Mouse (Mus musculus): ENCODE data around the gene Gpatch8. TPM values are rescaled to one million over a fixed set of nuclear protein-coding genes. Genes with fewer than 3 reads are reported as not detected.
"Not testable (repeated sequence)": the region's sequence is repeated elsewhere in the genome, so short reads cannot be mapped to it uniquely, and the experiment has no call there.

Gpatch8 gene
- polyA plus RNA-seq, 1 experiment: 5.7 TPM

- TF ChIP-seq FLI1 (IDR thresholded peaks at IDR 0.05; ENCODE audit: low read length): no peak
- no peak for TF ChIP-seq GATA1 (IDR thresholded peaks at IDR 0.05; ENCODE audit: borderline replicate concordance, low read length)
- H3K9me3 ChIP-seq: no peaks in the 10 kb centered on the region
These were observed 503 bp upstream of the Gpatch8 start for GRCm38 (mm10) chr11:102556716-102557074.

GRCm38 (mm10) chr11:102555400-102556030 lies 677 bp downstream of the Gpatch8 start:
- H3K9me3 ChIP-seq: no peaks in the 10 kb centered on the region
- peak overlapping the region; percentile 94 for H3K4me3 ChIP-seq (replicated peaks)
- no peaks in the 10 kb centered on the region for H3K27me3 ChIP-seq (replicated peaks)
- peaks cover 15% of the 10 kb centered on the region for H3K36me3 ChIP-seq (replicated peaks; ENCODE audit: low read length)
- TF ChIP-seq GATA1 (IDR thresholded peaks at IDR 0.05; ENCODE audit: borderline replicate concordance, low read length) (no peak), FLI1 (IDR thresholded peaks at IDR 0.05; ENCODE audit: low read length) (no peak)
- H3K4me1 ChIP-seq: peaks cover 47% of the 10 kb centered on the region

More at GRCm38 (mm10) chr11:102556716-102557074, 503 bp upstream of the Gpatch8 start:
- H3K36me3 ChIP-seq (replicated peaks; ENCODE audit: low read length): peaks cover 8% of the 10 kb centered on the region
- peak overlapping the region; percentile 94 for H3K4me3 ChIP-seq (replicated peaks)
- peaks cover 3% of the 10 kb centered on the region for H3K27me3 ChIP-seq (replicated peaks)
- peaks cover 40% of the 10 kb centered on the region for H3K4me1 ChIP-seq

GRCm38 (mm10) chr11:102552051-102552450 lies 4.1 kb downstream of the Gpatch8 start:
- peaks cover 32% of the 10 kb centered on the region for H3K4me1 ChIP-seq
- peaks cover 33% of the 10 kb centered on the region for H3K36me3 ChIP-seq (replicated peaks; ENCODE audit: low read length)
- TF ChIP-seq GATA1 (IDR thresholded peaks at IDR 0.05; ENCODE audit: borderline replicate concordance, low read length): no peak
- TF ChIP-seq FLI1 (IDR thresholded peaks at IDR 0.05; ENCODE audit: low read length): no peak
- H3K9me3 ChIP-seq: no peaks in the 10 kb centered on the region
- no peak overlapping the region for H3K4me3 ChIP-seq (replicated peaks)
- no peaks in the 10 kb centered on the region for H3K27me3 ChIP-seq (replicated peaks)

- TF ChIP-seq GATA1 (IDR thresholded peaks at IDR 0.05; ENCODE audit: borderline replicate concordance, low read length) (no peak), FLI1 (IDR thresholded peaks at IDR 0.05; ENCODE audit: low read length) (no peak)
- no peak overlapping the region for H3K4me3 ChIP-seq (replicated peaks)
- no peaks in the 10 kb centered on the region for H3K9me3 ChIP-seq
- H3K36me3 ChIP-seq (replicated peaks; ENCODE audit: low read length): peaks cover 33% of the 10 kb centered on the region
- peaks cover 28% of the 10 kb centered on the region for H3K4me1 ChIP-seq
- H3K27me3 ChIP-seq (replicated peaks): no peaks in the 10 kb centered on the region
These were observed 5.0 kb downstream of the Gpatch8 start for GRCm38 (mm10) chr11:102551176-102551575.

GRCm38 (mm10) chr11:102541471-102541870 lies 14.7 kb downstream of the Gpatch8 start:
- Histone ChIP-seq H3K4me3 (replicated peaks) (no peak overlapping the region), H3K9me3 (no peaks in the 10 kb centered on the region), H3K4me1 (peaks cover 54% of the 10 kb centered on the region), H3K36me3 (replicated peaks; ENCODE audit: low read length) (peaks cover 49% of the 10 kb centered on the region), H3K27me3 (replicated peaks) (no peaks in the 10 kb centered on the region)
- TF ChIP-seq GATA1 (IDR thresholded peaks at IDR 0.05; ENCODE audit: borderline replicate concordance, low read length) (no peak), FLI1 (IDR thresholded peaks at IDR 0.05; ENCODE audit: low read length) (no peak)

- H3K27me3 ChIP-seq (replicated peaks); H3K4me3 ChIP-seq (replicated peaks); H3K9me3 ChIP-seq: not testable (repeated sequence)
- Histone ChIP-seq H3K4me1 (peaks cover 46% of the 10 kb centered on the region), H3K36me3 (replicated peaks; ENCODE audit: low read length) (peaks cover 51% of the 10 kb centered on the region)
These were observed 15.9 kb downstream of the Gpatch8 start for GRCm38 (mm10) chr11:102540286-102540685.

- TF ChIP-seq FLI1 (IDR thresholded peaks at IDR 0.05; ENCODE audit: low read length) (no peak), GATA1 (IDR thresholded peaks at IDR 0.05; ENCODE audit: borderline replicate concordance, low read length) (no peak)
- Histone ChIP-seq H3K4me1 (peaks cover 40% of the 10 kb centered on the region), H3K4me3 (replicated peaks) (no peak overlapping the region), H3K36me3 (replicated peaks; ENCODE audit: low read length) (peaks cover 48% of the 10 kb centered on the region), H3K9me3 (no peaks in the 10 kb centered on the region), H3K27me3 (replicated peaks) (no peaks in the 10 kb centered on the region)
These were observed 16.5 kb downstream of the Gpatch8 start for GRCm38 (mm10) chr11:102539690-102540089.

GRCm38 (mm10) chr11:102536210-102536609 lies 20.0 kb downstream of the Gpatch8 start:
- Histone ChIP-seq H3K4me1 (peaks cover 18% of the 10 kb centered on the region), H3K27me3 (replicated peaks) (no peaks in the 10 kb centered on the region), H3K36me3 (replicated peaks; ENCODE audit: low read length) (peaks cover 43% of the 10 kb centered on the region), H3K4me3 (replicated peaks) (no peak overlapping the region), H3K9me3 (no peaks in the 10 kb centered on the region)
- TF ChIP-seq FLI1 (IDR thresholded peaks at IDR 0.05; ENCODE audit: low read length): no peak

GRCm38 (mm10) chr11:102534078-102534477 lies 22.1 kb downstream of the Gpatch8 start:
- peaks cover 39% of the 10 kb centered on the region for H3K36me3 ChIP-seq (replicated peaks; ENCODE audit: low read length)
- no peaks in the 10 kb centered on the region for H3K27me3 ChIP-seq (replicated peaks)
- no peak overlapping the region for H3K4me3 ChIP-seq (replicated peaks)
- no peaks in the 10 kb centered on the region for H3K9me3 ChIP-seq
- peaks cover 16% of the 10 kb centered on the region for H3K4me1 ChIP-seq
- no peak for TF ChIP-seq FLI1 (IDR thresholded peaks at IDR 0.05; ENCODE audit: low read length)
- TF ChIP-seq GATA1 (IDR thresholded peaks at IDR 0.05; ENCODE audit: borderline replicate concordance, low read length): no peak

- H3K9me3 ChIP-seq: no peaks in the 10 kb centered on the region
These were observed 24.8 kb downstream of the Gpatch8 start for GRCm38 (mm10) chr11:102531425-102531824.

More at GRCm38 (mm10) chr11:102531425-102531824, 24.8 kb downstream of the Gpatch8 start:
- peaks cover 30% of the 10 kb centered on the region for H3K36me3 ChIP-seq (replicated peaks; ENCODE audit: low read length)
- H3K4me3 ChIP-seq (replicated peaks): no peak overlapping the region
- TF ChIP-seq FLI1 (IDR thresholded peaks at IDR 0.05; ENCODE audit: low read length) (no peak), GATA1 (IDR thresholded peaks at IDR 0.05; ENCODE audit: borderline replicate concordance, low read length) (no peak)
- peaks cover 16% of the 10 kb centered on the region for H3K4me1 ChIP-seq
- H3K27me3 ChIP-seq (replicated peaks): no peaks in the 10 kb centered on the region
